Mouse (Mus musculus) MEL (cell line): ENCODE results near the gene Tdo2.

Experiments used
- CHD1 ChIP-seq: IDR thresholded peaks from 2 replicates; pipeline ENCODE4 v1.6.1; 2012; ENCODE audit warnings: low read depth, mild to moderate bottlenecking, inconsistent platforms, low read length, improper control_type of control experiment
- CTCF ChIP-seq, 3 experiments: IDR thresholded peaks in 2 of 3; conservative IDR thresholded peaks in 1 of 3; 2 replicates each; pipeline ENCODE4 v1.5.1; 2011 to 2012; ENCODE audit warnings: low read length in 3 of 3, low read depth in 2 of 3, mild to moderate bottlenecking in 2 of 3, improper control_type of control experiment in 1 of 3, inconsistent platforms in 1 of 3, mixed read lengths in 1 of 3, moderate library complexity in 1 of 3; ENCODE audit not compliant: control insufficient read depth in 1 of 3, insufficient read depth in 1 of 3, poor library complexity in 1 of 3, severe bottlenecking in 1 of 3
- MYC ChIP-seq: IDR thresholded peaks from 2 replicates; pipeline ENCODE4 v1.6.1; 2011; ENCODE audit warnings: low read depth, mild to moderate bottlenecking, low read length, improper control_type of control experiment, moderate library complexity
- NELFE ChIP-seq: IDR thresholded peaks from 2 replicates; pipeline ENCODE4 v1.6.1; 2011; ENCODE audit warnings: low read depth, low read length, improper control_type of control experiment
- POLR2A ChIP-seq, 2 experiments: IDR thresholded peaks; 2 replicates each; pipeline ENCODE4 v1.6.1; 2011 to 2012; ENCODE audit warnings: low read length in 2 of 2, mild to moderate bottlenecking in 2 of 2, control low read depth in 1 of 2, improper control_type of control experiment in 1 of 2, low read depth in 1 of 2, moderate library complexity in 1 of 2; ENCODE audit not compliant: control insufficient read depth in 1 of 2, insufficient read depth in 1 of 2, poor library complexity in 1 of 2
- TAL1 ChIP-seq: IDR thresholded peaks from 2 replicates; pipeline ENCODE4 v1.6.1; 2012; ENCODE audit warnings: mild to moderate bottlenecking, inconsistent platforms, low read length, moderate library complexity, mixed read lengths
- UBTF ChIP-seq: IDR thresholded peaks from 2 replicates; pipeline ENCODE4 v1.6.1; 2012; ENCODE audit warnings: low read depth, mild to moderate bottlenecking, inconsistent platforms, low read length, improper control_type of control experiment, moderate library complexity, borderline replicate concordance; ENCODE audit not compliant: insufficient read depth

DNA sequence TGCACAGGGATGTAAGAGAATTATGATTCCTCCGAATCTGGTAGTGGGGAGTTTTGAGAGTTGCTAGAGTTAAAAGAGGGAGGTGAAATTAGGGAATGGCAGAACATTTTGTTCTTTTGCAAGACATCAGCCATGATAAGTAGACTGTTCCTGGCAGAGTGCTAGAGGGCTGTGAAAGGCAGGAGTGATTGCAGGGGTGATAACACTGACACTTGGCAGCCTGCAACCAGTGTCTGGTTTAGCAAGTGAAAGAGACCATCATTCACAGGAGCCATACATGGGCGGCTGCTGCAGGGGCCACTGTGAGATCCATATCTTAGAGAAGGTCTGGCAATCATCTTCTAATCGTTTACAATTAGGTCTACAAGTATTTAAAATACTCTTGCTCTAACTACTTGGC lies 37.1 kb downstream of the Tdo2 start:
- TF ChIP-seq POLR2A (IDR thresholded peaks at IDR 0.05; ENCODE audit: control insufficient read depth in 1 of 2, insufficient read depth in 1 of 2, low read depth in 1 of 2, low read length in 2 of 2, poor library complexity in 1 of 2) (no peak), NELFE (no peak), CHD1 (no peak), CTCF (IDR thresholded peaks at IDR 0.05 in 2 of 3, conservative IDR thresholded peaks at IDR 0.05 in 1 of 3; ENCODE audit: control insufficient read depth in 1 of 3, insufficient read depth in 1 of 3, low read depth in 2 of 3, low read length in 3 of 3, poor library complexity in 1 of 3, severe bottlenecking in 1 of 3) (no peak), TAL1 (no peak), MYC (no peak), UBTF (no peak)
